Mouse (Mus musculus) heart, embryonic 14.5 days (tissue): ENCODE data around the gene Llgl1. TPM values are rescaled to one million over a fixed set of nuclear protein-coding genes. Genes with fewer than 3 reads are reported as not detected.
A peak's percentile ranks its signal among the peaks of the same experiment; 100 is the strongest.

Experiments used
- ATAC-seq: fragments of 200-750 bp; cut with Nextera tagmentation; 2 replicates; pipeline ENCODE4 v1.8.0; 2017; ENCODE audit warnings: low read depth, moderate TSS enrichment; ENCODE audit not compliant: insufficient number of reproducible peaks, insufficient read depth, low FRiP score
- H3K27ac ChIP-seq, 2 experiments: fragments of 200-500 bp in 1 of 2; fragments of 300-500 bp in 1 of 2; sonication (generic) in 1 of 2; replicated peaks in 1 of 2; 2 replicates each; pipeline ENCODE4 v1.5.1; 2012 to 2014; ENCODE audit warnings: low read depth in 2 of 2, low read length in 2 of 2, control low read depth in 1 of 2, mild to moderate bottlenecking in 1 of 2, mixed read lengths in 1 of 2; ENCODE audit not compliant: control insufficient read depth in 1 of 2, insufficient read depth in 1 of 2
- H3K27me3 ChIP-seq: fragments of 300-500 bp; sonication (generic); 2 replicates; pipeline ENCODE4 v1.6.1; 2014; ENCODE audit warnings: mild to moderate bottlenecking, low read length, control low read depth; ENCODE audit not compliant: control insufficient read depth, insufficient read depth
- H3K36me3 ChIP-seq: fragments of 300-500 bp; sonication (generic); 2 replicates; pipeline ENCODE4 v1.6.1; 2014; ENCODE audit warnings: mild to moderate bottlenecking, control low read depth, low read length, mixed read lengths; ENCODE audit not compliant: control insufficient read depth, insufficient read depth
- H3K4me1 ChIP-seq, 2 experiments: fragments of 200-500 bp in 1 of 2; fragments of 300-500 bp in 1 of 2; sonication (generic) in 1 of 2; 2 replicates each; pipeline ENCODE4 v1.6.1; 2012 to 2014; ENCODE audit warnings: low read length in 2 of 2, control low read depth in 1 of 2, mixed read lengths in 1 of 2; ENCODE audit not compliant: control insufficient read depth in 2 of 2, insufficient read depth in 2 of 2
- H3K4me2 ChIP-seq: fragments of 300-500 bp; sonication (generic); 2 replicates; pipeline ENCODE4 v1.6.1; 2014; ENCODE audit warnings: mild to moderate bottlenecking, low read length
- H3K4me3 ChIP-seq, 2 experiments: fragments of 200-500 bp in 1 of 2; fragments of 300-500 bp in 1 of 2; sonication (generic) in 1 of 2; 2 replicates each; pipeline ENCODE4 v1.5.1; 2012 to 2014; ENCODE audit warnings: low read length in 2 of 2, mild to moderate bottlenecking in 2 of 2, control low read depth in 1 of 2, low read depth in 1 of 2, moderate library complexity in 1 of 2; ENCODE audit not compliant: control insufficient read depth in 1 of 2, insufficient read depth in 1 of 2
- H3K9ac ChIP-seq: fragments of 300-500 bp; sonication (generic); 2 replicates; pipeline ENCODE4 v1.6.1; 2014; ENCODE audit warnings: mild to moderate bottlenecking, low read length
- H3K9me3 ChIP-seq: fragments of 300-500 bp; sonication (generic); 2 replicates; pipeline ENCODE4 v1.6.1; 2016; ENCODE audit warnings: low read length, control low read depth; ENCODE audit not compliant: control insufficient read depth
- WGBS: fragments of 180-500 bp; shearing (Covaris S2); extraction: QIAGEN DNeasy Blood & Tissue Kit; methylation state at CpG from one replicate; pipeline ENCODE4 v1.1.7; 2014; 5-methylcytosine and 5-hydroxymethylcytosine counted together
- polyA plus RNA-seq: library from polyadenylated mRNA; unstranded; fragments of >200 nt; fragmentation: Nextera tagmentation; extraction: Ambion mirVana; gene quantifications from 2 replicates; pipeline ENCODE4 v1.2.1, GENCODE M21; 2014

Llgl1 gene
- polyA plus RNA-seq, 1 experiment from 2014 or later: 34.0 TPM

DNA sequence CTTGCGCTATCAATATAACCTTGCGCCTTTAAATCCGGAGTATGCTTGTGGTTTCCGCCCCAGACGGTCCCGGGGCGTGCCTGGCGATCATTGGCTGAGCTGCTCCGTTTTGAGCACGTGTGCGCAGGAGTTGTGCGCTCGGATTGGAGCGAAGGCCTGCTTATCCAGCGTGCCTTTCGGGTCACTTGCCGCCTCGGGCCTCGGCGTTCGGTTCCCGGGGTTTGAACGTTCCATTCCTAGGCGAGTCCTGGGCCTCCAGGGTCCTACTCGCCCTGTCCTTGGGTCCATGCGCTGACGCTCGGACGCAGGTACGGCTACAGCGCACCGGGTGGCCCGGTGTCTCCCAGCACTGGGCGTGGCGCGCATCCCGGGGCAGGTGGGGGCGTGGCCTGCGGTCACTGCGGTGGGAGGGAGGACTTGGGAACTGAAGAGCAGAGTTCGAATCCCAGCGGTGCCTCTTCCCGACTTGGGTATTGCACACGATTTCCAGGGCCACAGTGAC is 28.8 kb downstream of the Llgl1 start, which contains the start of gene Mief2:
Gene Mief2 (plus strand): TSS at position 139 of the 502 bp plus-strand sequence.
- H3K9me3 ChIP-seq: no peaks in the 10 kb centered on the region
- peaks cover 50% of the 10 kb centered on the region for H3K36me3 ChIP-seq
- ATAC-seq: peak; percentile 87
- peak within 1 kb of the TSS; percentile 94 for H3K9ac ChIP-seq
- no peaks in the 10 kb centered on the region for H3K27me3 ChIP-seq
- peak within 1 kb of the TSS; percentile 85 to 89 for H3K4me3 ChIP-seq
- H3K4me2 ChIP-seq: peak within 1 kb of the TSS; percentile 80
- WGBS: under 1% methylated on average over 44 of the region's 44 CpGs
- H3K27ac ChIP-seq: peak within 1 kb of the TSS; percentile 84 to 91
- peaks cover 13 to 25% of the 10 kb centered on the region in 2 experiments for H3K4me1 ChIP-seq

DNA sequence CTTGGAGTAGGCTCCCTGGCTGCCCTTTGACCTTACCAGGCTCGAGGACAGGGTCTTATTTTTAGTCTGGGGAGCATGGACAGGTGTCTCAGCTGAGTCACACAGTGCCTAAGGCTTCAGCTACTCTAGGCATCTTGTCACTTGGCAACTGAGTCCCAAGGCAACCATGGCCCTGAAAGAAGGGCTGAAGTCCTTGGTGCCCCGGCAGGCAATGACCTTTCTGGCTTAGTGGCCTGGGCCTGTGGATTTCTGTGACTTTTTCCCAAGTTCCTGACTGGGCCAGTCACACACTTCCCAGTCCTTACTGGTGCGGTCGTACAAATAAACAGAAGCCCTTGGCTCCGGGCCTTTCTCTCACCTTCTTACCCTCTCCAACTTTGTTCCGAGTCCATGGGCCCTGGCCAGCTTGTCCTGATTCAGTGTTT is 29.7 kb downstream of the Llgl1 start:
- peak overlapping the region; percentile 81 for H3K9ac ChIP-seq
- H3K27ac ChIP-seq: 0 out of 4 replicates have a peak overlapping the region, but pooled peaks of 1 of the 2 experiments have one; percentile 91

DNA sequence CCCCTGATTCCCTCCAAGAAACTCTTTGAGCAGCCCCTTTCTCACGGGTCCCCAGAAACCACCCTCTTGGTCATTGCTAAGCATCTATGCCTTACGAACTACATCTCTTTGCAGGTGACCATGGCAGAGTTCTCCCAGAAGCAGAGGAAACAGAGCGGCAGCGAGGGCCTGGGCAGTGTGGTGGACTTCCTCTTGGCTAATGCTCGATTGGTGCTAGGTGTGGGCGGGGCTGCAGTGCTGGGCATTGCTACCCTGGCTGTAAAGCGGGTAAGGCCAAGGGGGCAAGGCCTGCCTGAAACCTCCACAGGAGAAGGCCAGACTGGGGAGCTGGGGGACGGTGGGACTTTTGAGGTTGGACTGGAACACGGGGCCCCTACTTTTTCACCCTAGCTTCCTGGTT is 30.6 kb downstream of the Llgl1 start:
- Histone ChIP-seq H3K4me2 (no peak overlapping the region), H3K4me3 (no peak overlapping the region), H3K9me3 (no peaks in the 10 kb centered on the region), H3K27ac (no peak overlapping the region), H3K4me1 (peaks cover 13 to 25% of the 10 kb centered on the region in 2 experiments), H3K9ac (no peak overlapping the region), H3K27me3 (no peaks in the 10 kb centered on the region), H3K36me3 (peaks cover 39% of the 10 kb centered on the region)
- no peak for ATAC-seq
- WGBS: 85% methylated on average over 9 of the region's 9 CpGs

More for the DNA sequence above, 29.7 kb downstream of the Llgl1 start:
- peak overlapping the region; percentile 80 for H3K4me2 ChIP-seq
- 62% methylated on average over 6 of the region's 6 CpGs for WGBS
- peaks cover 48% of the 10 kb centered on the region for H3K36me3 ChIP-seq
- no peak for ATAC-seq
- peaks cover 13 to 25% of the 10 kb centered on the region in 2 experiments for H3K4me1 ChIP-seq
- no peaks in the 10 kb centered on the region for H3K27me3 ChIP-seq
- H3K9me3 ChIP-seq: no peaks in the 10 kb centered on the region
- H3K4me3 ChIP-seq: peak overlapping the region in 1 of 2 experiments; percentile 89; a peak in 1 of 4 replicates

DNA sequence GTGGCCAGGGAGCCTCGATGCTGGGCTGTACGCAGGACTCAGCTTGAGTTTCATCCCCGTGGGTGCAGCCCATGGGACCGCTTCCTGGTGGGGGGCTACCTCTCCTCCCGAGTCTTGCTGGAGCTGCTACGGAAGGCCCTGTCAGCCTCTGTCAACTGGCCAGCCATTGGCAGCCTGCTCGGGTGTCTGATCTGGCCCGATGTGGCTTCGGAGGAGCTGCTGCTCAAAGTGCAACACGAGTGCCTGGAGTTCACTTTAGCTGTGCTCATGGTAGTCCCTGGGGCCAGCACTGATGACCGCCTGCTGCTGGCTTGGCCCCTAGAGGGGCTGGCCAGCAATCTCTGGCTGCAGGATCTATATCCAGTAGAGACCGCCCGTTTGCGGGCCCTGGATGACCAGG is 31.7 kb downstream of the Llgl1 start:
- Histone ChIP-seq H3K4me1 (peaks cover 10 to 20% of the 10 kb centered on the region in 2 experiments), H3K27ac (no peak overlapping the region), H3K27me3 (no peaks in the 10 kb centered on the region), H3K9ac (no peak overlapping the region), H3K4me3 (no peak overlapping the region), H3K9me3 (no peaks in the 10 kb centered on the region), H3K36me3 (peaks cover 39% of the 10 kb centered on the region), H3K4me2 (no peak overlapping the region)
- ATAC-seq: no peak
- WGBS: 88% methylated on average over 14 of the region's 14 CpGs

DNA sequence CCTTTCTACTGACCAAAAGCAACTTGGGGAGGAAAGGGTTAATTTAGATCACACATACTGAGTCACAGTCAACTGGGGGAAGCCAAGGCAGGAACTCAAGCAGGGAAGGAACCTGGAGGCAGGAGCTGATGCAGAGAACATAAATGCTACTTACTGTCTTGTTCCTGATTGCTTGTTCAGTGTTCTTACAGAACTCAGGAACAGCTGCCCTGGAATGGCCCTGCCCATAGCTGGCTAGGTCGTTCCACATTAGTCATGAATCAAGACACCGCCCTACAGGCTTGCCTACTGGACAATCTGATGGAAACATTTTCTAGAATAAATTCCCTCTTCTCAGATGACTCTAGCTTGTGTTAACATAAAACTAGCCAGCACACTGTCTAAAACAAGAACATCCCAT is 34.7 kb downstream of the Llgl1 start:
- Histone ChIP-seq H3K4me3 (no peak overlapping the region), H3K4me1 (peaks cover 1 to 4% of the 10 kb centered on the region in 2 experiments), H3K9ac (no peak overlapping the region), H3K36me3 (peaks cover 39% of the 10 kb centered on the region), H3K27me3 (no peaks in the 10 kb centered on the region), H3K27ac (no peak overlapping the region), H3K9me3 (no peaks in the 10 kb centered on the region), H3K4me2 (no peak overlapping the region)
- ATAC-seq: no peak
- WGBS: 63% methylated on average over 2 of the region's 2 CpGs

DNA sequence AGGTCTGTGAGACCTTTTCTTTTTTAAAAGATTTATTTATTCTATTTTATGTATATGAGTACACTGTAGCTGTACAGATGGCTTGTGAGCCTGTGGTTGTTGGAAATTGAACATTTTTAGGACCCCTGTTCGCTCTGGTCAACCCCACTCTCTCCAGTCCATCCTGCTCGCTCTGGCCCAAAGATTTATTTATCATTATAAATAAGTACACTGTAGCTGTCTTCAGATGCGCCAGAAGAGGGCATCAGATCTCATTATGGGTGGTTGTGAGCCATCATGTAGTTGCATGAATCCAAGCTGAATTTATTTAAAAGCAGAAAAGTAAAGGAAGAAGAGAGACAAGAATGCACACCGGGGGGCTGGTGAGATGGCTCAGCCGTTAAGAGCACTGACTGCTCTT is 35.7 kb downstream of the Llgl1 start:
- Histone ChIP-seq H3K4me1 (no peaks in the 10 kb centered on the region; a peak in 1 of 4 replicates), H3K27me3 (no peaks in the 10 kb centered on the region), H3K4me3 (no peak overlapping the region), H3K9ac (no peak overlapping the region), H3K27ac (no peak overlapping the region), H3K4me2 (no peak overlapping the region), H3K9me3 (no peaks in the 10 kb centered on the region), H3K36me3 (peaks cover 46% of the 10 kb centered on the region)
- 82% methylated on average over 5 of the region's 5 CpGs for WGBS
- no peak for ATAC-seq

DNA sequence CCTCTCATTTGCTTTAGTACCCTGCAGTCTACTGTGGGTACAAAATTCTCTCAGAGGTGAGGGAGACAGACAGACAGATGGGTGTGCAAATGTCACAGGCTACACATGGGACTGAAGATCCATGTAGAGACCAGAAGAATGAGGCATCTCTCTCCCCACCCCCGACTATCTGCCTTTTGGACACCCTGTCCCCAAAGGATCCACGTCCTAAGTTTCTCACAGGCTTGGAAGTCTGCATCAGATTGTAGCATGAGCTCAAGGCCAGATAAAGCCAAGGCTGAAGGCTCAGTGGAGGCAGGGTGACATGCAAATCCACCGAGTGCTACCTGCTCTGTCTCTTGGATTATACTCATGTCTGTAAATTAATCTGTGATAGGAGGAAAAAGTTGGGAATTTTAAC is 37.0 kb downstream of the Llgl1 start:
- Histone ChIP-seq H3K4me3 (no peak overlapping the region), H3K9me3 (no peaks in the 10 kb centered on the region), H3K4me1 (no peaks in the 10 kb centered on the region; a peak in 1 of 4 replicates), H3K27me3 (no peaks in the 10 kb centered on the region), H3K4me2 (no peak overlapping the region), H3K36me3 (peaks cover 44% of the 10 kb centered on the region), H3K9ac (no peak overlapping the region), H3K27ac (no peak overlapping the region)
- ATAC-seq: no peak
- WGBS: 78% methylated on average over 3 of the region's 3 CpGs

DNA sequence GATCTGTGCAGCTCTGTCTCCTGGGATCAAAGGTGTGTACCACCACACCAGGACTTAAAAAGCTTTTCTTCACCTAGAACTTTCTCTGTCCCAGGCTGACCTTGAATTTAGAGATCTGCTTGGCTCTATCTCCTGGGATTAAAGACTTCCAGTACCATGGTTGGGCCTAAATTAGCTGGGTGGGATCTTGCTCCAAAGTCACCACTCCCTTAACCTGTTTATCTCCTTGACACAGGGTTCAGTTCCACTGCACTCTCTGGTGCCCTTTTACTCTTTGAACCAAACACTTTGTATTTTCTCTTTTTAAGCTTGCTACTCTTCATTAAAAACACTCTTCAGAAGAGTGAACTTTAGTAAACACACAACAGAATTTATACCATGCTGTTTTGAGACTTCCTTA is 37.9 kb downstream of the Llgl1 start:
- no peaks in the 10 kb centered on the region for H3K27me3 ChIP-seq
- no peaks in the 10 kb centered on the region; a peak in 1 of 4 replicates for H3K4me1 ChIP-seq
- no peak for ATAC-seq
- no peak overlapping the region for H3K4me2 ChIP-seq
- H3K36me3 ChIP-seq: peaks cover 46% of the 10 kb centered on the region
- no peak overlapping the region for H3K9ac ChIP-seq
- no peak overlapping the region for H3K27ac ChIP-seq
- no peaks in the 10 kb centered on the region for H3K9me3 ChIP-seq
- H3K4me3 ChIP-seq: no peak overlapping the region
